Mouse (Mus musculus) heart, postnatal 0 days (tissue): ENCODE measurements at regions not wholly inside any gene's neighbourhood (a gene's known extent, or its start where the extent isn't known, plus 50 kb on each side); places are given as distances from the start of the nearest gene placed in this dataset.
"Not testable (repeated sequence)": the region's sequence is repeated elsewhere in the genome, so short reads cannot be mapped to it uniquely, and the experiment has no call there.

ENCODE experiments used
- ATAC-seq: fragments of 200-750 bp; cut with Nextera tagmentation; 2 replicates; pipeline ENCODE4 v1.8.0; 2017; ENCODE audit warnings: low read depth, moderate number of reproducible peaks, moderate library complexity; ENCODE audit not compliant: insufficient read depth
- DNase-seq: peaks from one replicate; pipeline ENCODE4 v3.0.0-alpha.2; 2016; ENCODE audit warnings: low spot score
- H3K27ac ChIP-seq: fragments of 300-500 bp; sonication (generic); 2 replicates; pipeline ENCODE4 v1.5.1; 2014; ENCODE audit warnings: low read depth, mild to moderate bottlenecking
- H3K27me3 ChIP-seq: fragments of 300-500 bp; sonication (generic); 2 replicates; pipeline ENCODE4 v1.6.1; 2014; ENCODE audit warnings: low read length, mixed read lengths; ENCODE audit not compliant: control insufficient read depth, insufficient read depth
- H3K36me3 ChIP-seq: fragments of 300-500 bp; sonication (generic); replicated peaks from 2 replicates; pipeline ENCODE4 v1.6.1; 2014; ENCODE audit warnings: low read length, mixed read lengths; ENCODE audit not compliant: control insufficient read depth, insufficient read depth
- H3K4me1 ChIP-seq: fragments of 300-500 bp; sonication (generic); 2 replicates; pipeline ENCODE4 v1.6.1; 2014; ENCODE audit warnings: antibody characterized with exemption; ENCODE audit not compliant: control insufficient read depth, insufficient read depth
- H3K4me2 ChIP-seq: fragments of 300-500 bp; sonication (generic); 2 replicates; pipeline ENCODE4 v1.6.1; 2014; ENCODE audit warnings: low read depth, mild to moderate bottlenecking, low read length, moderate library complexity
- H3K4me3 ChIP-seq: fragments of 300-500 bp; sonication (generic); 2 replicates; pipeline ENCODE4 v1.5.1; 2014; ENCODE audit warnings: low read depth, low read length
- H3K9ac ChIP-seq: fragments of 300-500 bp; sonication (generic); replicated peaks from 2 replicates; pipeline ENCODE4 v1.6.1; 2014; ENCODE audit warnings: low read depth, low read length, mixed read lengths
- H3K9me3 ChIP-seq: fragments of 300-500 bp; sonication (generic); replicated peaks from 2 replicates; pipeline ENCODE4 v1.6.1; 2016; ENCODE audit warnings: low read length; ENCODE audit not compliant: control insufficient read depth
- CTCF ChIP-seq: IDR thresholded peaks from 2 replicates; pipeline ENCODE4 v1.5.1; 2016; ENCODE audit warnings: antibody characterized with exemption, control low read depth, low read depth
- EP300 ChIP-seq: IDR thresholded peaks from 2 replicates; pipeline ENCODE4 v1.6.1; 2016; ENCODE audit warnings: antibody characterized with exemption, low read depth
- WGBS: fragments of 180-500 bp; shearing (Covaris S2); extraction: QIAGEN DNeasy Blood & Tissue Kit; methylation state at CpG from one replicate; pipeline ENCODE4 v1.1.7; 2014; 5-methylcytosine and 5-hydroxymethylcytosine counted together

- no peak for ATAC-seq
- 59% methylated on average over 10 of the region's 10 CpGs for WGBS
Measured at GRCm38 (mm10) chr10:69046008-69046555, 105.2 kb upstream of the Rhobtb1 start.

GRCm38 (mm10) chr10:69078008-69078407, 73.2 kb upstream of the Rhobtb1 start:
- no peak for TF ChIP-seq CTCF
- TF ChIP-seq EP300, result no peak
- DNase-seq, result no peak
- WGBS, result 66% methylated on average over 11 of the region's 11 CpGs
- Histone ChIP-seq H3K9ac (no peak overlapping the region), H3K36me3 (no peaks in the 10 kb centered on the region), H3K27ac (no peak overlapping the region), H3K4me2 (no peak overlapping the region), H3K9me3 (no peaks in the 10 kb centered on the region), H3K4me1 (no peaks in the 10 kb centered on the region), H3K4me3 (no peak overlapping the region), H3K27me3 (no peaks in the 10 kb centered on the region)
- no peak for ATAC-seq

More at GRCm38 (mm10) chr10:69046008-69046555, 105.2 kb upstream of the Rhobtb1 start:
- H3K4me1 ChIP-seq, result no peaks in the 10 kb centered on the region
- H3K27me3 ChIP-seq, result no peaks in the 10 kb centered on the region
- no peaks in the 10 kb centered on the region for H3K36me3 ChIP-seq
- TF ChIP-seq CTCF (no peak), EP300 (no peak)
- no peak for DNase-seq
- H3K4me2 ChIP-seq, result no peak overlapping the region
- no peaks in the 10 kb centered on the region for H3K9me3 ChIP-seq
- H3K4me3 ChIP-seq, result no peak overlapping the region
- H3K27ac ChIP-seq, result no peak overlapping the region
- H3K9ac ChIP-seq, result no peak overlapping the region

DNA sequence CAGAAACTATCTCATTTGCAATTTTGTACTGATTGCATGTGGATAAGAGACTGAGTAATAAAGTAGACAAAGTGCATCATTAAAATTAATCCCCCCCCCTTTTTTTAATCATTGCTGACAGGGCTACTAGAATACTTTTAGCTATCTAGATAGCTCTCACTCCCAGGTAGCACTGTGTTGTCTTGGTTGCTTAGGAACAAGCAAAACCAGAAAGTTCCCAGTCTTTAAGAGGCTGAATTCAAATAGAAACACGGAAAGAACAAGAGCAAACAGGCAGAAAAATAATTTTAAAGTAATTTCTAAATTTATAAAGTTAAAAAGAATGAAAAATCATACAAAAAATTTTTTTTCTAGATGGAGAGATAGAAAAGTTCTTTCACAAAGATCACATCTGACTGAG, 65.0 kb upstream of the Rhobtb1 start:
- Histone ChIP-seq H3K27me3 (no peaks in the 10 kb centered on the region), H3K27ac (no peak overlapping the region), H3K4me1 (no peaks in the 10 kb centered on the region), H3K9me3 (no peaks in the 10 kb centered on the region), H3K4me2 (no peak overlapping the region), H3K36me3 (no peaks in the 10 kb centered on the region), H3K9ac (no peak overlapping the region), H3K4me3 (no peak overlapping the region)
- 66% methylated on average over 1 of the region's 1 CpGs for WGBS
- no peak for DNase-seq
- ATAC-seq, result no peak
- TF ChIP-seq CTCF, result no peak
- no peak for TF ChIP-seq EP300

GRCm38 (mm10) chr10:69091872-69092271, 59.4 kb upstream of the Rhobtb1 start:
- Histone ChIP-seq H3K9me3 (no peaks in the 10 kb centered on the region), H3K4me2 (no peak overlapping the region), H3K27me3 (no peaks in the 10 kb centered on the region), H3K9ac (no peak overlapping the region), H3K27ac (no peak overlapping the region), H3K36me3 (no peaks in the 10 kb centered on the region), H3K4me3 (no peak overlapping the region), H3K4me1 (no peaks in the 10 kb centered on the region)
- DNase-seq (no peak), ATAC-seq (no peak)
- TF ChIP-seq CTCF (no peak), EP300 (no peak)
- 57% methylated on average over 3 of the region's 3 CpGs for WGBS

DNA sequence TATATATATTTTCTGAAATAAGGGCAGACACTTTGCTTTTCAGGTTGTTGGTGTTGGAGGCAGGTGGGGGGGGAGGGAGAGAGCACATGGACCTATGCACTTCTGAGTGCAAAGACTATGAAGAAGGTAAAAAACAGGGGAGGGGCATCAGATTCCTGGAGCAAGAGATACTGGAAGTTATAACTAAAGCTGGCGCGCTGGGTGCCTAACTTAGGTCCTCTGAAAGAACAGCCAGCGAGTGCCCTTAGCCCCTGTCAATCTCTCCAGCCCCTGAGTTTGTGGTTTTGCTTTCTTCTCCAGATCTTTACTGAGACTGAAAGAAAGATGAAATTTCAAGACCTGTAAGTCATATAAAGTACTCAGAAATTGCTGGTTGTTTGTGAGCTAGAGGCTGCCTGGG, 51.2 kb upstream of the Rhobtb1 start:
- ATAC-seq (no peak), DNase-seq (no peak)
- Histone ChIP-seq H3K4me1 (peaks cover 10% of the 10 kb centered on the region), H3K9me3 (no peaks in the 10 kb centered on the region; the same call in 1 of the 2 replicates), H3K9ac (no peak overlapping the region), H3K27ac (no peak overlapping the region), H3K36me3 (no peaks in the 10 kb centered on the region), H3K27me3 (no peaks in the 10 kb centered on the region), H3K4me2 (no peak overlapping the region), H3K4me3 (no peak overlapping the region)
- WGBS, result 82% methylated on average over 3 of the region's 3 CpGs
- TF ChIP-seq EP300, result no peak
- TF ChIP-seq CTCF, result no peak

DNA sequence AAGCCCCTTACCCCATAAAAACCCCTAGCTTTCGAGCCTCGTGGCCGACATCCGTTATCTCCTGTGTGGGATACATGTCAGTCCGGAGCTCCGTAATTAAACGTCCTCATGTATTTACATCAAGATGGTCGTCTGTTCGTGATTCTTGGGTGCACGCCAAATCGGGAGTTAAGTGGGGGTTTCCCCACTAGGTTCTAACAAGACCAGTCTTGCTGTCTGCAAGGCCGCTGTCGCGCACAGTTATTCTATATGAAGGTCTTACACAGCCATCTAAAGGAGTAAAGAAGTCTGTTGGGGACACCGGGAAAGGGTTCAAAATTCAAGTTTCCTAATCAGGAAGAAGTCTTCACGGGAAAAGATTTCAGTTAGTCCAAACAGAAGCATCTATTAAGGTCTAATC, 50.5 kb upstream of the Rhobtb1 start:
- H3K4me1 ChIP-seq, result peaks cover 10% of the 10 kb centered on the region
- H3K9me3 ChIP-seq, H3K4me3 ChIP-seq, H3K9ac ChIP-seq, H3K27me3 ChIP-seq, DNase-seq, ATAC-seq, H3K4me2 ChIP-seq, H3K36me3 ChIP-seq, H3K27ac ChIP-seq: not testable (repeated sequence)
- 62% methylated on average over 16 of the region's 16 CpGs for WGBS
